Mouse (Mus musculus) megakaryocyte, embryonic 14.5 days (primary cell): ENCODE data around the gene Treml4. TPM values are rescaled to one million over a fixed set of nuclear protein-coding genes. Genes with fewer than 3 reads are reported as not detected.

Experiments used
- H3K27me3 ChIP-seq: replicated peaks from 2 replicates; pipeline ENCODE3; 2012; ENCODE audit warnings: inconsistent platforms
- H3K36me3 ChIP-seq: replicated peaks from 2 replicates; pipeline ENCODE3; 2012; ENCODE audit warnings: low read length, inconsistent platforms, mixed read lengths
- H3K4me1 ChIP-seq: 2 replicates; pipeline ENCODE4 v1.6.1; 2012; ENCODE audit warnings: inconsistent platforms
- H3K4me3 ChIP-seq: replicated peaks from 2 replicates; pipeline ENCODE3; 2012; ENCODE audit warnings: moderate library complexity, mild to moderate bottlenecking, inconsistent platforms
- H3K9me3 ChIP-seq: 2 replicates; pipeline ENCODE4 v1.6.1; 2012; ENCODE audit warnings: inconsistent platforms
- FLI1 ChIP-seq: IDR thresholded peaks from 2 replicates; pipeline ENCODE4 v1.6.1; 2012; ENCODE audit warnings: low read length, inconsistent platforms, mixed read lengths
- GATA1 ChIP-seq: IDR thresholded peaks from 3 replicates; pipeline ENCODE4 v1.6.1; 2012; ENCODE audit warnings: mixed read lengths, low read length, inconsistent platforms, borderline replicate concordance
- polyA plus RNA-seq: library from polyadenylated mRNA; stranded (reverse); fragments of >175 nt; gene quantifications from 2 replicates; pipeline ENCODE4 v1.2.3, GENCODE M21; 2012; ENCODE audit warnings: low replicate concordance; ENCODE audit not compliant: insufficient read depth

The Treml4 gene
- polyA plus RNA-seq, 1 experiment, result 3.6 TPM

GRCm38 (mm10) chr17:48323236-48323635 is 59.1 kb downstream of the Treml4 start:
- Histone ChIP-seq H3K27me3 (no peaks in the 10 kb centered on the region), H3K9me3 (0 out of 2 replicates have a peak, but pooled peaks cover 3% of the 10 kb centered on the region), H3K4me1 (peaks cover 76% of the 10 kb centered on the region), H3K4me3 (no peak overlapping the region), H3K36me3 (peaks cover 22% of the 10 kb centered on the region)
- TF ChIP-seq GATA1, result no peak
- no peak for TF ChIP-seq FLI1

DNA sequence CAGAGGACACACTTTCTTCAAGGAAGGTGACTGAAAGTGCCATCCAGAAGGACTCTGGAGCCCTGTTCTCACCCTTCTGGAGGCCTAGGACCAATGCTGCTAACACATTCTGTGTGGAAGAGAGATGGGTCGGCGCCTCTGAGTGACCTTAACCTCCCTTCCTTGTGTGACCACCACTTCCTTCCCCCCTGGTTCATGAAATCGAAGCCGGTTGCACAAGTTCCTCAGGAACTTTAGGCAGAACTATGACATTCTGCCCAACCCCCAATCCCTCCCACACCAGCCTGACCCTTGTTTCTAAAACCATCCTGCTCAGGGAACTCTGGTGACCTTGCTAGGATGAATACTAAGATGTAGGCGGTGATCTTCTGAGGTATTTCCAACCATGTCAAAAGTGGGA is 60.2 kb downstream of the Treml4 start:
- Histone ChIP-seq H3K27me3 (no peaks in the 10 kb centered on the region), H3K9me3 (0 out of 2 replicates have a peak, but pooled peaks cover 3% of the 10 kb centered on the region), H3K4me1 (peaks cover 71% of the 10 kb centered on the region), H3K4me3 (peak overlapping the region; percentile 31), H3K36me3 (peaks cover 22% of the 10 kb centered on the region)
- no peak for TF ChIP-seq FLI1
- TF ChIP-seq GATA1, result no peak

Other genes starting within 250 kb of the Treml4 start
- gene 1700122O11Rik, start 226.0 kb upstream of the Treml4 start, polyA plus RNA-seq, result not detected in 2 replicates
- not detected in 2 replicates for gene 1700067P10Rik, start 175.0 kb upstream of the Treml4 start, polyA plus RNA-seq
- not detected in 2 replicates for gene 9830107B12Rik, start 118.0 kb upstream of the Treml4 start, polyA plus RNA-seq
- 0.28 TPM in 1 of 2 replicates, not detected in the other for gene A530064D06Rik, start 97.0 kb upstream of the Treml4 start, polyA plus RNA-seq
- gene Trem1, start 31.5 kb upstream of the Treml4 start, polyA plus RNA-seq, result 0.07 TPM in 1 of 2 replicates, not detected in the other
- 0.12 TPM in 1 of 2 replicates, not detected in the other for gene Trem3, start 16.5 kb upstream of the Treml4 start, polyA plus RNA-seq
- gene Treml2, start 35.2 kb downstream of the Treml4 start, polyA plus RNA-seq, result 38.9 and 51.5 TPM in 2 replicates
- gene B430306N03Rik, start 51.8 kb downstream of the Treml4 start, polyA plus RNA-seq, result 0.94 TPM in 1 of 2 replicates, not detected in the other
- 45.6 and 176 TPM in 2 replicates for gene Trem2, start 82.1 kb downstream of the Treml4 start, polyA plus RNA-seq
- gene Treml1, start 95.6 kb downstream of the Treml4 start, polyA plus RNA-seq, result 538 and 669 TPM in 2 replicates
- gene Nfya, start 145.6 kb downstream of the Treml4 start, polyA plus RNA-seq, result 12.7 and 14.4 TPM in 2 replicates
- gene Oard1, start 145.7 kb downstream of the Treml4 start, polyA plus RNA-seq, result 4.4 and 14.6 TPM in 2 replicates
- gene Apobec2, start 168.6 kb downstream of the Treml4 start, polyA plus RNA-seq, result not detected in 2 replicates
- gene Tspo2, start 187.2 kb downstream of the Treml4 start, polyA plus RNA-seq, result not detected in 2 replicates
- not detected in 2 replicates for gene Unc5cl, start 190.6 kb downstream of the Treml4 start, polyA plus RNA-seq